Mouse (Mus musculus): ENCODE measurements around the gene Pstpip1. TPM values are rescaled to one million over a fixed set of nuclear protein-coding genes. Genes with fewer than 3 reads are reported as not detected.

The Pstpip1 gene
- polyA plus RNA-seq, 1 experiment from 2014 or later = 0.88 TPM

- ATAC-seq (ENCODE audit: low FRiP score) = no peak
- H3K9ac ChIP-seq = no peak overlapping the region
- peaks cover 97% of the 10 kb centered on the region for H3K36me3 ChIP-seq
- 74% methylated on average over 10 of the region's 10 CpGs for WGBS
- H3K9me3 ChIP-seq (replicated peaks) = no peaks in the 10 kb centered on the region
- H3K27me3 ChIP-seq = no peaks in the 10 kb centered on the region
- no peak overlapping the region for H3K4me3 ChIP-seq
- no peak overlapping the region for H3K27ac ChIP-seq
- no peaks in the 10 kb centered on the region for H3K4me1 ChIP-seq
- no peak overlapping the region for H3K4me2 ChIP-seq (replicated peaks)
Observed at GRCm38 (mm10) chr9:56131813-56132525, 42.2 kb downstream of the Pstpip1 start.

- Histone ChIP-seq H3K4me3 (no peak overlapping the region), H3K27me3 (no peaks in the 10 kb centered on the region), H3K9me3 (replicated peaks) (no peaks in the 10 kb centered on the region), H3K4me2 (replicated peaks) (no peak overlapping the region), H3K4me1 (no peaks in the 10 kb centered on the region), H3K36me3 (peaks cover 89% of the 10 kb centered on the region), H3K27ac (no peak overlapping the region), H3K9ac (no peak overlapping the region)
- 91% methylated on average over 5 of the region's 5 CpGs for WGBS
- ATAC-seq (ENCODE audit: low FRiP score) = no peak
Observed at GRCm38 (mm10) chr9:56133970-56134369, 44.2 kb downstream of the Pstpip1 start.

DNA sequence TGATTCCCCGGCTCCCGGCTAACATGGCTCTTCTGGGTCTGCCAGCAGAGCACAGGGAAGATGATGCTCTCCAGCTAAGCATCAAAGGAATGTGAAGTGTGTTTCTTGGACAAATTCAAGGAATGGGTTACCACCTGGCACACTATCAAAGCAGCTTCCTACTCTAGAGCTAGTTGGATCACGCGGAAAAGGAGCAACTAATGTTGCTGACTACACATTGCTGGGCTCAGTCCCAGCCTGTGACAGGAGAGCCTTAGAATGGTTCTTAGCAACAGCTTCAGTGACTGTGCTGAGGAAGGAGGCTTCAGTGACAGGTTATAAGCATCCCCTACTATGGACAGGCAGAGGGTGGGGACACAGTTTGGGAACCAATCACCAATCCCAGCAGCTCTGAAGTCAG, 44.9 kb downstream of the Pstpip1 start:
- no peak overlapping the region for H3K4me3 ChIP-seq
- no peak for ATAC-seq (ENCODE audit: low FRiP score)
- H3K4me1 ChIP-seq = no peaks in the 10 kb centered on the region
- H3K4me2 ChIP-seq (replicated peaks) = no peak overlapping the region
- peaks cover 86% of the 10 kb centered on the region for H3K36me3 ChIP-seq
- no peak overlapping the region for H3K27ac ChIP-seq
- 88% methylated on average over 4 of the region's 4 CpGs for WGBS
- no peaks in the 10 kb centered on the region for H3K27me3 ChIP-seq
- no peak overlapping the region; the same call in 1 of the 2 replicates for H3K9ac ChIP-seq
- H3K9me3 ChIP-seq (replicated peaks) = no peaks in the 10 kb centered on the region

- H3K4me1 ChIP-seq = no peaks in the 10 kb centered on the region
- H3K4me3 ChIP-seq = no peak overlapping the region
- 85% methylated on average over 4 of the region's 4 CpGs for WGBS
- H3K9me3 ChIP-seq (replicated peaks) = no peaks in the 10 kb centered on the region
- no peaks in the 10 kb centered on the region for H3K27me3 ChIP-seq
- H3K4me2 ChIP-seq (replicated peaks) = no peak overlapping the region
- ATAC-seq (ENCODE audit: low FRiP score) = no peak
- H3K9ac ChIP-seq = no peak overlapping the region
- peaks cover 82% of the 10 kb centered on the region for H3K36me3 ChIP-seq
- no peak overlapping the region for H3K27ac ChIP-seq
Observed at GRCm38 (mm10) chr9:56135590-56136197, 45.9 kb downstream of the Pstpip1 start.

GRCm38 (mm10) chr9:56141776-56142175, 52.0 kb downstream of the Pstpip1 start:
- peaks cover 76% of the 10 kb centered on the region for H3K36me3 ChIP-seq
- no peak for ATAC-seq (ENCODE audit: low FRiP score)
- no peak overlapping the region for H3K9ac ChIP-seq

GRCm38 (mm10) chr9:56144366-56145003, 54.7 kb downstream of the Pstpip1 start:
- no peak overlapping the region for H3K4me2 ChIP-seq (replicated peaks)
- peaks cover 65% of the 10 kb centered on the region for H3K36me3 ChIP-seq
- no peaks in the 10 kb centered on the region for H3K9me3 ChIP-seq (replicated peaks)
- ATAC-seq (ENCODE audit: low FRiP score) = no peak
- no peak overlapping the region for H3K4me3 ChIP-seq
- no peak overlapping the region for H3K9ac ChIP-seq
- H3K27me3 ChIP-seq = no peaks in the 10 kb centered on the region
- WGBS = 96% methylated on average over 7 of the region's 7 CpGs
- no peak overlapping the region for H3K27ac ChIP-seq
- H3K4me1 ChIP-seq = peaks cover 5% of the 10 kb centered on the region; the same call in 1 of the 2 replicates

More at GRCm38 (mm10) chr9:56141776-56142175, 52.0 kb downstream of the Pstpip1 start:
- H3K4me3 ChIP-seq = no peak overlapping the region
- 86% methylated on average over 9 of the region's 9 CpGs for WGBS
- no peak overlapping the region for H3K27ac ChIP-seq
- no peak overlapping the region for H3K4me2 ChIP-seq (replicated peaks)
- no peaks in the 10 kb centered on the region for H3K27me3 ChIP-seq
- no peaks in the 10 kb centered on the region for H3K9me3 ChIP-seq (replicated peaks)
- H3K4me1 ChIP-seq = no peaks in the 10 kb centered on the region

DNA sequence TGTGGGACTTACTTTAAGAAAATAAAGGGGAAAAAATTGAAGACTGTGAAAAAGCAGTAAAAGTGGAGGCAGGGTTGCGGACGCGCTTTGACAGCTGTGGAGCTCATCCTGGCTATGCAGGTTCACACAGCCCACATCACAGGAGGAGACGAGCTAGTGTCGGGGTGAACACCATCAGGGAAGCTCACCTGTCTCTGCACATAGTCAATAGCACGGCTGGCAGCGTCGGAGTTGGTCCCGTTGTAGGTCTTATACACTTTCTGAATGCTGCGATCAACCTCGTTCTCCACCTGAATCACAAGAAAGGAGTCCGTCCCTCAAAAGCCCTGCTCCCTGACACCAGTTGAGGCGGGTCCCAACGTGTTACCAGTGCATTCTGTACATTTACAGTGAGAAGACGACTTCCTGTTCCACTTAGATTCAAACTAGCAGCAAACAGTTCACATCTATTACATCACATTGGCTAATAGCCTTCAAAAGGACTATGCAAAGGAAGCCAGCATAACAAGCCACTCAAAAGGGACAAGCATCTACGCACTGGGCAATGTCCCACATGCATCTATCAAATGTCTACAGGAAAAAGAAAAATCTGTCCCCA, 56.7 kb downstream of the Pstpip1 start:
- Histone ChIP-seq H3K9ac (no peak overlapping the region), H3K27ac (no peak overlapping the region), H3K4me2 (replicated peaks) (no peak overlapping the region), H3K36me3 (peaks cover 57% of the 10 kb centered on the region), H3K27me3 (no peaks in the 10 kb centered on the region), H3K4me1 (peaks cover 5% of the 10 kb centered on the region; the same call in 1 of the 2 replicates), H3K4me3 (no peak overlapping the region), H3K9me3 (replicated peaks) (no peaks in the 10 kb centered on the region)
- no peak for ATAC-seq (ENCODE audit: low FRiP score)
- WGBS = 96% methylated on average over 16 of the region's 16 CpGs

GRCm38 (mm10) chr9:56151745-56152481, 62.2 kb downstream of the Pstpip1 start:
- WGBS = 47% methylated on average over 7 of the region's 7 CpGs
- Histone ChIP-seq H3K9ac (no peak overlapping the region), H3K36me3 (peaks cover 8% of the 10 kb centered on the region), H3K27ac (no peak overlapping the region), H3K9me3 (replicated peaks) (no peaks in the 10 kb centered on the region), H3K4me1 (peaks cover 13% of the 10 kb centered on the region), H3K4me2 (replicated peaks) (no peak overlapping the region), H3K4me3 (no peak overlapping the region), H3K27me3 (no peaks in the 10 kb centered on the region)
- ATAC-seq (ENCODE audit: low FRiP score) = no peak

- Histone ChIP-seq H3K27ac (no peak overlapping the region), H3K27me3 (no peaks in the 10 kb centered on the region), H3K36me3 (peaks cover 5% of the 10 kb centered on the region; the same call in 1 of the 2 replicates), H3K4me1 (peaks cover 15% of the 10 kb centered on the region), H3K9me3 (replicated peaks) (no peaks in the 10 kb centered on the region), H3K4me3 (no peak overlapping the region), H3K9ac (no peak overlapping the region), H3K4me2 (replicated peaks) (no peak overlapping the region)
- no peak for ATAC-seq (ENCODE audit: low FRiP score)
- 80% methylated on average over 4 of the region's 4 CpGs for WGBS
Observed at GRCm38 (mm10) chr9:56152482-56153007, 62.8 kb downstream of the Pstpip1 start.

DNA sequence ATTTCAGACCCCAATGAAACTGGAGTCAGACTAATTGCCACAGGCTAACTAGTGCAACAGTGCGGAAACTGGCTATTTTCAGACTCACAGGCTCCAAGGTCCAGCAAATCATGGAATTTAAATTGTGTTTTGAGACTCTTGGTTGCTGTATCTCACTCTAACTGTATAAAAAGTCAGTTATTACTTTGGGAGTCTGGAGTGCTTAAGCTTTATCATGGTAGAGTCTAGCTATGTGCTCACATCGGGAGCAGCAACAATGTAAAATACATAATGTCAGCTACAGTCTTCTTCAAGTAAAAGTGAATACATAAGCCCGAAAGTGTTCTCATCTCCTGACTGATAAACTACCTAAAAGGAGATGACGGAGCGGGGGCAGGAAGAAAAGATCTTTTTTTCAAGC, 64.8 kb downstream of the Pstpip1 start:
- Histone ChIP-seq H3K4me3 (no peak overlapping the region), H3K27me3 (no peaks in the 10 kb centered on the region), H3K4me1 (peaks cover 25% of the 10 kb centered on the region), H3K9ac (no peak overlapping the region), H3K36me3 (peaks cover 5% of the 10 kb centered on the region; the same call in 1 of the 2 replicates), H3K9me3 (replicated peaks) (no peaks in the 10 kb centered on the region), H3K27ac (no peak overlapping the region), H3K4me2 (replicated peaks) (no peak overlapping the region)
- WGBS = 93% methylated on average over 5 of the region's 5 CpGs
- ATAC-seq (ENCODE audit: low FRiP score) = no peak

- no peak for ATAC-seq (ENCODE audit: low FRiP score)
- Histone ChIP-seq H3K9ac (no peak overlapping the region), H3K4me3 (no peak overlapping the region), H3K27me3 (no peaks in the 10 kb centered on the region), H3K9me3 (replicated peaks) (no peaks in the 10 kb centered on the region), H3K36me3 (no peaks in the 10 kb centered on the region), H3K4me1 (peaks cover 29% of the 10 kb centered on the region), H3K27ac (no peak overlapping the region), H3K4me2 (replicated peaks) (no peak overlapping the region)
- WGBS = 68% methylated on average over 2 of the region's 2 CpGs
Observed at GRCm38 (mm10) chr9:56158077-56158476, 68.3 kb downstream of the Pstpip1 start.
